8 mouse cellular contexts compared by ENCODE assay signal in the genomic region with DNA sequence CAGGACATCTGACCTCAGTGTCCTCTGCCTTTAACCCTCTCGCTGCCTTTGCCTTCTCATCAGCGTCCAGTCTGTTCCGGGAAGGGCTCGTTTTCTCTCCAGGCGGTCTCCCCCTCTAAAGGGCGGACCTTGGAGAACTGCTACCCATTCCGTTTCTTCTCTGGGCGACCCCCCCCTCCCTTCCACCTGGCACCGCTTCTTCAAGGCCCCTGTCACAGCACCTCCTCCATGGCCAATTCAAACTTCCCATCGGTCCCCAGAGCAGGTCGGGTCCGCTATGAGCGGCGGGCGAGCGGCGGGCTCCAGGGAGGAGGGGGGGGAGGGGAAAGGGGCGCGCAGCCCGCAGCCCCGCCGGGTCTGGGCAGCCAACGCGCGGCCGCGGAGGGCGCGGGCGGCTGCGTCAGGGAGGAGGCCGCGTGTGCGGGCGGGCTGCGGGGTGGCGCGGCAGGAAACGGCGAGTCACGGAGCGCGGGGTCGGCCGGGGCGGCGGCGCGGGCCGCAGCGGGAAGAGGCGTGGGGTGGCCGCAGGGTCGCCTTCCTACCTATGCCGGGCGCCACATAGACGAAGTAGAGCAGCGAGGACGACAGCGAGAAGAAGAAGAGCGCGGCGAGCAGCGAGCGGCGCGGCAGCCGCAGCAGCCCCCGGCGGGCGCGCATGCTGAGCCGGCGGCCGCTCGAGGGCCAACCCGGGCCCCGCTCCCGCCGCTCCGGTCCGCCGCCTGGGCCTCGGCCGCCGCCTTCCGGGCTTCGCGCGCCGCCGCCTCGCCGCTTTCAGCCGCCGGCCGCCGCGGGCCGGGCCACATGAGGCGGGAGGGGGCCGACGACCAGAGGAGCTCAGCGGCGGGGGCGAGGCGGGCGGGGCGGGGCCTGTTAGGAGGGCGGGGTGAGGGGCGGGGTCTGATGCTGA. TPM values are rescaled to one million over a fixed set of nuclear protein-coding genes. Genes with fewer than 3 reads are reported as not detected.
DNase-seq lines count a peak whose midpoint lies in the region; ATAC-seq and TF ChIP-seq lines count a peak whose summit lies in the region.

A gene (minus strand): TSS at position 808 of the 907 bp plus-strand sequence.

- ATAC-seq in embryonic facial prominence, embryonic 14.5 days (ENCODE audit: low read depth): peak; percentile 48; the same call in 1 of the 2 replicates
- peak; percentile 43 for ATAC-seq in midbrain, embryonic 14.5 days (ENCODE audit: low FRiP score, low TSS enrichment)

- peaks cover 35% of the 10 kb centered on the region for H3K4me1 ChIP-seq in kidney, adult 2 months (ENCODE audit: control insufficient read depth, insufficient read depth, low read length)
- peaks cover 17% of the 10 kb centered on the region; the same call in 1 of the 2 replicates for H3K4me1 ChIP-seq in embryonic facial prominence, embryonic 14.5 days (ENCODE audit: control insufficient read depth, insufficient read depth, low read length)
- peaks cover 10% of the 10 kb centered on the region; the same call in 1 of the 2 replicates for H3K4me1 ChIP-seq in midbrain, embryonic 14.5 days (ENCODE audit: control insufficient read depth, insufficient read depth, low read length)

- no peak for TF ChIP-seq CTCF in kidney, adult 2 months (conservative IDR thresholded peaks at IDR 0.05; ENCODE audit: insufficient read depth, insufficient read length, low read depth, low read length)

- H3K27me3 ChIP-seq in kidney, adult 2 months (replicated peaks; ENCODE audit: control insufficient read depth, insufficient read depth, low read length): no peaks in the 10 kb centered on the region
- H3K27me3 ChIP-seq in embryonic facial prominence, embryonic 14.5 days (replicated peaks; ENCODE audit: control insufficient read depth, insufficient read depth, low read length): 0 out of 2 replicates have a peak, but pooled peaks cover 10% of the 10 kb centered on the region
- H3K27me3 ChIP-seq in midbrain, embryonic 14.5 days (ENCODE audit: control insufficient read depth, insufficient read depth, low read length): no peaks in the 10 kb centered on the region

- H3K9me3 ChIP-seq in embryonic facial prominence, embryonic 14.5 days (ENCODE audit: control insufficient read depth, low read length): no peaks in the 10 kb centered on the region
- no peaks in the 10 kb centered on the region for H3K9me3 ChIP-seq in midbrain, embryonic 14.5 days (ENCODE audit: control insufficient read depth, low read length)

- H3K4me3 ChIP-seq in kidney, adult 2 months (ENCODE audit: insufficient read depth, low read depth, low read length): peak within 1 kb of the TSS; percentile 60
- H3K4me3 ChIP-seq in embryonic facial prominence, embryonic 14.5 days (ENCODE audit: low read depth, low read length): peak within 1 kb of the TSS; percentile 85
- H3K4me3 ChIP-seq in midbrain, embryonic 14.5 days (replicated peaks; ENCODE audit: low read depth, low read length): peak within 1 kb of the TSS; percentile 68

- H3K36me3 ChIP-seq in kidney, adult 2 months (ENCODE audit: control insufficient read depth, insufficient read depth, low read length): no peaks in the 10 kb centered on the region
- 0 out of 2 replicates have a peak, but pooled peaks cover 4% of the 10 kb centered on the region for H3K36me3 ChIP-seq in embryonic facial prominence, embryonic 14.5 days (ENCODE audit: control insufficient read depth, insufficient read depth, low read length)
- no peaks in the 10 kb centered on the region for H3K36me3 ChIP-seq in midbrain, embryonic 14.5 days (ENCODE audit: control insufficient read depth, insufficient read depth, low read length)

- intact Hi-C loops in heart, postnatal 25 days (cut with DNase I): loop anchor here (5.0 kb wide), 1 partner anchor 69 kb away; no protein-coding TSS in a partner anchor
- intact Hi-C loops in left cerebral cortex, postnatal 10 days (cut with DNase I): loop anchor here (5.0 kb wide), 1 partner anchor 69 kb away; no protein-coding TSS in a partner anchor

- no peak for TF ChIP-seq POLR2A in kidney, adult 2 months (IDR thresholded peaks at IDR 0.05; ENCODE audit: low read depth, low read length)

- peak within 1 kb of the TSS; percentile 90 for H3K4me2 ChIP-seq in embryonic facial prominence, embryonic 14.5 days (ENCODE audit: low read depth, low read length)
- H3K4me2 ChIP-seq in midbrain, embryonic 14.5 days (ENCODE audit: low read length): peak within 1 kb of the TSS; percentile 71

- peak within 1 kb of the TSS; percentile 90 for H3K27ac ChIP-seq in kidney, adult 2 months (ENCODE audit: insufficient read depth, low read depth, low read length)
- H3K27ac ChIP-seq in embryonic facial prominence, embryonic 14.5 days (replicated peaks; ENCODE audit: low read depth, low read length): peak within 1 kb of the TSS; percentile 77
- H3K27ac ChIP-seq in midbrain, embryonic 14.5 days (replicated peaks; ENCODE audit: low read depth, low read length): peak within 1 kb of the TSS; percentile 90

- H3K9ac ChIP-seq in embryonic facial prominence, embryonic 14.5 days (ENCODE audit: low read depth, low read length): peak within 1 kb of the TSS; percentile 88
- peak within 1 kb of the TSS; percentile 81 for H3K9ac ChIP-seq in midbrain, embryonic 14.5 days (replicated peaks; ENCODE audit: low read length)

- DNase-seq in kidney, adult 2 months: peak; percentile 43
- no peak for DNase-seq in kidney, adult 11 months
- no peak for DNase-seq in adrenal gland, adult 8-10 months
- DNase-seq in embryonic facial prominence, embryonic 14.5 days (ENCODE audit: low spot score): no peak
- DNase-seq in heart, postnatal 25 days (ENCODE audit: low spot score): no peak
- peak in 1 of 2 experiments; percentile 67 for DNase-seq in left cerebral cortex, postnatal 10 days (ENCODE audit: extremely low spot score in 1 of 2, low spot score in 2 of 2)
- DNase-seq in midbrain, embryonic 14.5 days: peak; percentile 79
- peak; percentile 34 to 36 for DNase-seq in thymus, postnatal 10 days (ENCODE audit: low spot score in 2 of 2)

- WGBS in kidney, adult 2 months: 3% methylated on average over 109 of the region's 111 CpGs
- 1% methylated on average over 32 of the region's 111 CpGs for WGBS in embryonic facial prominence, embryonic 14.5 days
- under 1% methylated on average over 90 of the region's 111 CpGs for WGBS in midbrain, embryonic 14.5 days

RNA-seq across cellular contexts. Expression of the gene that starts here (rescaled TPM):
- polyA plus RNA-seq in kidney, adult 2 months (2012; rRNA removed): 51.5 and 54.2 TPM in 2 replicates
- total RNA-seq in adrenal gland, adult 8-10 months (2022): 100 to 1,000 TPM in 2 of 4 experiments, 10 to 100 TPM in 2; 85.7 to 181 (median 114) TPM
- 17.9 and 24.3 TPM in 2 replicates for polyA plus RNA-seq in embryonic facial prominence, embryonic 14.5 days (2014; fragmentation: Nextera tagmentation; extraction: Ambion mirVana)
- total RNA-seq in heart, postnatal 25 days (2021): 10 to 100 TPM; 12.7 to 14.6 TPM
- total RNA-seq in left cerebral cortex, postnatal 10 days (2021): 10 to 100 TPM; 63.0 to 70.2 TPM
- 16.2 and 20.4 TPM in 2 replicates for polyA plus RNA-seq in midbrain, embryonic 14.5 days (2014; fragmentation: Nextera tagmentation; extraction: Ambion mirVana)

Comparison
In these comparisons a context has a peak if more than half of its experiments do, and no peak if none do; other contexts are left out.
1. RNA of the gene that starts here (total RNA-seq): 85.7 to 181 TPM in adrenal gland, adult 8-10 months and 63.0 to 70.2 TPM in left cerebral cortex, postnatal 10 days; 12.7 to 14.6 TPM in heart, postnatal 25 days; every median in the first group is over 4 times any median in the second.
2. DNase-seq: peak in kidney, adult 2 months (single experiment), midbrain, embryonic 14.5 days (single experiment) and thymus, postnatal 10 days (2 of 2); none in kidney, adult 11 months (single experiment), adrenal gland, adult 8-10 months (single experiment), embryonic facial prominence, embryonic 14.5 days (single experiment) and heart, postnatal 25 days (single experiment).
3. Peak in every context shown above with its lines, with median percentiles within 50 percentile points of each other: H3K27ac ChIP-seq and H3K4me3 ChIP-seq.